Comparison of ENCODE assay signal across 17 mouse cellular contexts in genomic region chr7:112202843-112203242, GRCm38 (mm10). TPM values are rescaled to one million over a fixed set of nuclear protein-coding genes. Genes with fewer than 3 reads are reported as not detected.
DNase-seq lines count a peak whose midpoint lies in the region; ATAC-seq lines count a peak whose summit lies in the region.
"Had no signal": no experiment of that assay in that cellular context is flagged by ENCODE, and none has a peak within 500 bp of the region (broad histone marks: within the 10 kb centered on the region; RNA-seq: fewer than 3 reads in every experiment).

No protein-coding gene starts in this region.

- no peak for ATAC-seq in kidney, embryonic 14.5 days (ENCODE audit: low FRiP score, low TSS enrichment)
- ATAC-seq in CD4-positive, CD25-positive, alpha-beta regulatory T cell, adult 4 months = no peak
- ATAC-seq: inflammation-experienced regulatory T-cells, adult 6 months; midbrain, embryonic 16.5 days had no signal

- no peaks in the 10 kb centered on the region for H3K9me3 ChIP-seq in kidney, embryonic 14.5 days (ENCODE audit: control insufficient read depth, low read length)
- H3K9me3 ChIP-seq: limb, embryonic 10.5 days; liver, embryonic 15.5 days; neural tube, embryonic 13.5 days; stomach, embryonic 15.5 days had no signal

- no peaks in the 10 kb centered on the region for H3K27me3 ChIP-seq in kidney, embryonic 14.5 days (ENCODE audit: control insufficient read depth, insufficient read depth, low read length)
- H3K27me3 ChIP-seq: liver, embryonic 15.5 days; neural tube, embryonic 13.5 days; stomach, embryonic 15.5 days had no signal

- no peaks in the 10 kb centered on the region; the same call in 1 of the 2 replicates for H3K4me1 ChIP-seq in kidney, embryonic 14.5 days (ENCODE audit: control insufficient read depth, insufficient read depth, low read length)
- H3K4me1 ChIP-seq: liver, embryonic 15.5 days; neural tube, embryonic 13.5 days had no signal

- no peaks in the 10 kb centered on the region for H3K36me3 ChIP-seq in kidney, embryonic 14.5 days (ENCODE audit: control insufficient read depth, insufficient read depth, low read length)
- H3K36me3 ChIP-seq: limb, embryonic 10.5 days; liver, embryonic 15.5 days; neural tube, embryonic 13.5 days; stomach, embryonic 15.5 days had no signal

- DNase-seq in kidney, postnatal 36 days = no peak
- peak; percentile 48 to 74 for DNase-seq in right cerebral cortex, postnatal 36 days (ENCODE audit: low spot score in 2 of 2)
- no peak for DNase-seq in right cerebral cortex, postnatal 4 days
- peak; percentile 70 for DNase-seq in cerebellum, adult 9-11 months
- no peak for DNase-seq in urinary bladder, postnatal 10 days (ENCODE audit: low spot score)
- DNase-seq: embryo, embryonic 11 days; kidney, postnatal 25 days; thymus, postnatal 4 days had no signal

- no peak overlapping the region for H3K4me2 ChIP-seq in kidney, embryonic 14.5 days (replicated peaks; ENCODE audit: low read depth, low read length)
- H3K4me2 ChIP-seq: liver, embryonic 15.5 days; neural tube, embryonic 13.5 days; stomach, embryonic 15.5 days had no signal

- peak overlapping the region; percentile 8; the same call in 1 of the 2 replicates for H3K27ac ChIP-seq in kidney, embryonic 14.5 days (ENCODE audit: low read depth, low read length)
- H3K27ac ChIP-seq: limb, embryonic 10.5 days; liver, embryonic 15.5 days; macrophage; neural tube, embryonic 13.5 days; stomach, embryonic 15.5 days had no signal

- H3K9ac ChIP-seq in kidney, embryonic 14.5 days (ENCODE audit: low read depth, low read length) = no peak overlapping the region
- H3K9ac ChIP-seq: liver, embryonic 15.5 days; neural tube, embryonic 13.5 days; stomach, embryonic 15.5 days had no signal

- H3K4me3 ChIP-seq in kidney, embryonic 14.5 days (ENCODE audit: low read length) = no peak overlapping the region
- H3K4me3 ChIP-seq: limb, embryonic 10.5 days; liver, embryonic 15.5 days; neural tube, embryonic 13.5 days; stomach, embryonic 15.5 days had no signal

- 71% methylated on average over 5 of the region's 5 CpGs for WGBS in kidney, embryonic 14.5 days

RNA-seq across cellular contexts. Expression of gene Mical2, which starts 22.8 kb away (rescaled TPM):
- polyA plus RNA-seq in kidney, embryonic 14.5 days (2014; fragmentation: Nextera tagmentation; extraction: Ambion mirVana) = 5.0 and 7.7 TPM in 2 replicates
- polyA plus RNA-seq in CD4-positive, CD25-positive, alpha-beta regulatory T cell, adult 4 months (2017; shearing (Covaris generic)) = 1 to 10 TPM; 2.1 to 2.4 TPM

RNA-seq across cellular contexts. Expression of gene Dkk3, which starts 44.0 kb away (rescaled TPM):
- 9.3 and 14.9 TPM in 2 replicates for polyA plus RNA-seq in kidney, embryonic 14.5 days (2014; fragmentation: Nextera tagmentation; extraction: Ambion mirVana)
- polyA plus RNA-seq in CD4-positive, CD25-positive, alpha-beta regulatory T cell, adult 4 months (2017; shearing (Covaris generic)) = 1 to 10 TPM; 1.3 to 1.7 TPM
- polyA plus RNA-seq: macrophage had no signal

Comparison
In these comparisons a context has a peak if more than half of its experiments do, and no peak if none do; other contexts are left out.
1. DNase-seq: peak in right cerebral cortex, postnatal 36 days (2 of 2) and cerebellum, adult 9-11 months (single experiment); none in kidney, postnatal 36 days (0 of 2), right cerebral cortex, postnatal 4 days (single experiment) and urinary bladder, postnatal 10 days (single experiment).